ENCODE assay signal across 25 mouse cellular contexts in genomic region chr11:88250568-88250967, GRCm38 (mm10). TPM values are rescaled to one million over a fixed set of nuclear protein-coding genes. Genes with fewer than 3 reads are reported as not detected.
A peak's percentile ranks its signal among the peaks of the same experiment; 100 is the strongest.
DNase-seq lines count a peak whose midpoint lies in the region; ATAC-seq and TF ChIP-seq lines count a peak whose summit lies in the region.
"Had no signal": no experiment of that assay in that cellular context is flagged by ENCODE, and none has a peak within 500 bp of the region (broad histone marks: within the 10 kb centered on the region; RNA-seq: fewer than 3 reads in every experiment).

No protein-coding gene starts in this region.

- no peak overlapping the region for H3K27ac ChIP-seq in limb, embryonic 14.5 days (replicated peaks; ENCODE audit: low read depth, low read length)
- H3K27ac ChIP-seq in limb, embryonic 10.5 days = no peak overlapping the region
- H3K27ac ChIP-seq in neural tube, embryonic 13.5 days (replicated peaks) = 0 out of 2 replicates have a peak overlapping the region, but pooled peaks have one; percentile 34
- H3K27ac ChIP-seq: hindbrain, embryonic 13.5 days; limb, embryonic 15.5 days; macrophage; midbrain, embryonic 12.5 days had no signal

- no peaks in the 10 kb centered on the region for H3K27me3 ChIP-seq in limb, embryonic 14.5 days (ENCODE audit: control insufficient read depth, insufficient read depth, low read length)
- peaks cover 10% of the 10 kb centered on the region; the same call in 1 of the 2 replicates for H3K27me3 ChIP-seq in limb, embryonic 10.5 days (ENCODE audit: low read depth, poor library complexity, severe bottlenecking)
- no peaks in the 10 kb centered on the region for H3K27me3 ChIP-seq in neural tube, embryonic 13.5 days

- WGBS in limb, embryonic 14.5 days = 78% methylated on average over 3 of the region's 3 CpGs
- WGBS in limb, embryonic 10.5 days = 89% methylated on average over 3 of the region's 3 CpGs
- WGBS in neural tube, embryonic 13.5 days = 86% methylated on average over 3 of the region's 3 CpGs

- no peak overlapping the region for H3K9ac ChIP-seq in limb, embryonic 14.5 days (ENCODE audit: low read depth, low read length, severe bottlenecking)
- H3K9ac ChIP-seq in neural tube, embryonic 13.5 days = no peak overlapping the region
- H3K9ac ChIP-seq: hindbrain, embryonic 13.5 days; limb, embryonic 15.5 days; midbrain, embryonic 12.5 days had no signal

- no peak overlapping the region for H3K4me2 ChIP-seq in limb, embryonic 14.5 days (replicated peaks; ENCODE audit: low read depth, low read length, severe bottlenecking)
- H3K4me2 ChIP-seq in neural tube, embryonic 13.5 days = no peak overlapping the region
- H3K4me2 ChIP-seq: hindbrain, embryonic 13.5 days; limb, embryonic 15.5 days; midbrain, embryonic 12.5 days had no signal

- H3K4me1 ChIP-seq in limb, embryonic 14.5 days (ENCODE audit: control insufficient read depth, insufficient read depth, low read length) = 0 out of 2 replicates have a peak, but pooled peaks cover 5% of the 10 kb centered on the region
- peaks cover 40% of the 10 kb centered on the region for H3K4me1 ChIP-seq in limb, embryonic 10.5 days
- H3K4me1 ChIP-seq in neural tube, embryonic 13.5 days (replicated peaks) = peaks cover 52% of the 10 kb centered on the region

- TF ChIP-seq POLR2A in limb, embryonic 14.5 days (IDR thresholded peaks at IDR 0.05; ENCODE audit: borderline replicate concordance, extremely low read depth, insufficient read depth, insufficient read length) = no peak

- H3K36me3 ChIP-seq in limb, embryonic 14.5 days (ENCODE audit: control insufficient read depth, insufficient read depth, low read length) = no peaks in the 10 kb centered on the region
- no peaks in the 10 kb centered on the region for H3K36me3 ChIP-seq in limb, embryonic 10.5 days
- no peaks in the 10 kb centered on the region for H3K36me3 ChIP-seq in neural tube, embryonic 13.5 days
- H3K36me3 ChIP-seq: hindbrain, embryonic 13.5 days; limb, embryonic 15.5 days; midbrain, embryonic 12.5 days had no signal

- no peak overlapping the region for H3K4me3 ChIP-seq in limb, embryonic 14.5 days (replicated peaks; ENCODE audit: low read length)
- no peak overlapping the region for H3K4me3 ChIP-seq in limb, embryonic 10.5 days
- H3K4me3 ChIP-seq in neural tube, embryonic 13.5 days = no peak overlapping the region
- H3K4me3 ChIP-seq: erythroblast, embryonic 14.5 days; hindbrain, embryonic 13.5 days; limb, embryonic 15.5 days; midbrain, embryonic 12.5 days had no signal

- ATAC-seq in limb, embryonic 14.5 days (ENCODE audit: low FRiP score, low read depth) = no peak
- ATAC-seq in neural tube, embryonic 13.5 days (ENCODE audit: low read depth) = no peak
- no peak for ATAC-seq in inflammation-experienced regulatory T-cells, adult 6 months
- ATAC-seq: forebrain, embryonic 14.5 days; intestine, postnatal 0 days had no signal

- peak; percentile 33 to 63 for DNase-seq in heart, adult 18-20 months
- no peak for DNase-seq in heart, adult 8-10 months (ENCODE audit: low spot score)
- DNase-seq in limb, embryonic 14.5 days (ENCODE audit: low spot score) = peak; percentile 28
- DNase-seq in limb, embryonic 10.5 days (ENCODE audit: low spot score) = no peak
- DNase-seq in neural tube, embryonic 10.5 days (ENCODE audit: extremely low spot score, low spot score) = no peak
- DNase-seq in lung, postnatal 4 days = peak; percentile 46 to 54
- DNase-seq: adrenal gland, adult 8-10 months; cerebellum, adult 11-12 months; gastrocnemius, postnatal 36 days; kidney, postnatal 25 days; thymus, postnatal 36 days had no signal

- no peaks in the 10 kb centered on the region for H3K9me3 ChIP-seq in limb, embryonic 14.5 days (ENCODE audit: control insufficient read depth, low read length)
- H3K9me3 ChIP-seq in limb, embryonic 10.5 days (replicated peaks) = no peaks in the 10 kb centered on the region
- H3K9me3 ChIP-seq in neural tube, embryonic 13.5 days = no peaks in the 10 kb centered on the region
- H3K9me3 ChIP-seq: hindbrain, embryonic 13.5 days; limb, embryonic 15.5 days; midbrain, embryonic 12.5 days had no signal

RNA-seq across cellular contexts. Expression of gene Ccdc182, which starts 43.3 kb away (rescaled TPM):
- total RNA-seq in heart, adult 18-20 months (2021) = not detected
- not detected for total RNA-seq in heart, adult 8-10 months (2022)
- 0.08 and 0.10 TPM in 2 replicates for polyA plus RNA-seq in limb, embryonic 14.5 days (2012; rRNA removed)
- not detected in 2 replicates for polyA plus RNA-seq in limb, embryonic 14.5 days (2014; fragmentation: Nextera tagmentation; extraction: Ambion mirVana)
- polyA plus RNA-seq in limb, embryonic 10.5 days (2016; fragmentation: Nextera tagmentation; extraction: Ambion mirVana) = not detected in 2 replicates
- polyA plus RNA-seq in neural tube, embryonic 13.5 days (2015; fragmentation: Nextera tagmentation; extraction: Ambion mirVana) = 3.1 and 4.1 TPM in 2 replicates
- not detected for polyA plus RNA-seq in inflammation-experienced regulatory T-cells, adult 6 months (2017; shearing (Covaris generic))
- total RNA-seq: common myeloid progenitor, adult 5-6 weeks; gastrocnemius, postnatal 36 days; layer of hippocampus, postnatal 10 days; MEL; neutrophil, adult 5-6 weeks had no signal
- polyA plus RNA-seq: erythroblast, embryonic 14.5 days; intestine, postnatal 0 days; limb, embryonic 15.5 days; macrophage; small intestine, adult 2 months had no signal

RNA-seq across cellular contexts. Expression of gene Mrps23, which starts 46.4 kb away (rescaled TPM):
- 100 to 1,000 TPM; 327 to 375 TPM for total RNA-seq in heart, adult 18-20 months (2021)
- 100 to 1,000 TPM; 301 to 345 (median 322) TPM for total RNA-seq in heart, adult 8-10 months (2022)
- polyA plus RNA-seq in limb, embryonic 14.5 days (2012; rRNA removed) = 46.9 and 63.5 TPM in 2 replicates
- polyA plus RNA-seq in limb, embryonic 14.5 days (2014; fragmentation: Nextera tagmentation; extraction: Ambion mirVana) = 60.2 and 64.7 TPM in 2 replicates
- 57.9 and 68.1 TPM in 2 replicates for polyA plus RNA-seq in limb, embryonic 10.5 days (2016; fragmentation: Nextera tagmentation; extraction: Ambion mirVana)
- 64.2 and 69.4 TPM in 2 replicates for polyA plus RNA-seq in neural tube, embryonic 13.5 days (2015; fragmentation: Nextera tagmentation; extraction: Ambion mirVana)
- polyA plus RNA-seq in inflammation-experienced regulatory T-cells, adult 6 months (2017; shearing (Covaris generic)) = 100 to 1,000 TPM in 2 of 3 experiments, 10 to 100 TPM in 1; 75.3 to 134 (median 101) TPM

Comparison
In these comparisons a context has a peak if more than half of its experiments do, and no peak if none do; other contexts are left out.
1. DNase-seq: peak in heart, adult 18-20 months (2 of 2), limb, embryonic 14.5 days (single experiment) and lung, postnatal 4 days (2 of 2); none in heart, adult 8-10 months (single experiment), limb, embryonic 10.5 days (single experiment) and neural tube, embryonic 10.5 days (single experiment).